Mouse (Mus musculus) right cerebral cortex, postnatal 14 days (tissue): ENCODE measurements around the gene Tfap2a.

Source experiments
- DNase-seq: peaks from one replicate; pipeline ENCODE4 v3.0.0; 2022

The Tfap2a gene

GRCm38 (mm10) chr13:40738196-40738880 is at the start of gene Tfap2a:
TSS of gene Tfap2a (minus strand) at chr13:40738376.
- no peak for DNase-seq

- DNase-seq = no peak
Observed at GRCm38 (mm10) chr13:40784202-40784771, 46.1 kb upstream of the Tfap2a start.

- no peak for DNase-seq
Observed at GRCm38 (mm10) chr13:40757995-40758394, 19.8 kb upstream of the Tfap2a start.

- DNase-seq = no peak
Observed at GRCm38 (mm10) chr13:40756356-40756755, 18.2 kb upstream of the Tfap2a start.

- no peak for DNase-seq
Observed at GRCm38 (mm10) chr13:40754091-40754490, 15.9 kb upstream of the Tfap2a start.

- no peak for DNase-seq
Observed at GRCm38 (mm10) chr13:40751889-40752288, 13.7 kb upstream of the Tfap2a start.

GRCm38 (mm10) chr13:40749603-40749905 is 11.4 kb upstream of the Tfap2a start:
- no peak for DNase-seq

GRCm38 (mm10) chr13:40748785-40749602 is 10.8 kb upstream of the Tfap2a start:
- no peak for DNase-seq

- no peak for DNase-seq
Observed at GRCm38 (mm10) chr13:40744111-40744805, 6.1 kb upstream of the Tfap2a start.

- DNase-seq = no peak
Observed at GRCm38 (mm10) chr13:40743221-40743620, 5.0 kb upstream of the Tfap2a start.

GRCm38 (mm10) chr13:40741841-40742550 is 3.8 kb upstream of the Tfap2a start:
- DNase-seq = no peak

GRCm38 (mm10) chr13:40741436-40741835 is 3.3 kb upstream of the Tfap2a start:
- DNase-seq = no peak

- DNase-seq = no peak
Observed at GRCm38 (mm10) chr13:40740727-40741360, 2.7 kb upstream of the Tfap2a start.

GRCm38 (mm10) chr13:40739901-40740300 is 1.7 kb upstream of the Tfap2a start:
- DNase-seq = no peak

- no peak for DNase-seq
Observed at GRCm38 (mm10) chr13:40739121-40739650, 1.0 kb upstream of the Tfap2a start.

GRCm38 (mm10) chr13:40737761-40738160 is 415 bp downstream of the Tfap2a start:
- no peak for DNase-seq

- DNase-seq = no peak
Observed at GRCm38 (mm10) chr13:40737099-40737498, 1.1 kb downstream of the Tfap2a start.

GRCm38 (mm10) chr13:40736107-40736780 is 1.9 kb downstream of the Tfap2a start:
- no peak for DNase-seq

- no peak for DNase-seq
Observed at GRCm38 (mm10) chr13:40735416-40736106, 2.6 kb downstream of the Tfap2a start.

- no peak for DNase-seq
Observed at GRCm38 (mm10) chr13:40734316-40734965, 3.7 kb downstream of the Tfap2a start.
